Mouse (Mus musculus): ENCODE data around the gene Mrtfa. TPM values are rescaled to one million over a fixed set of nuclear protein-coding genes. Genes with fewer than 3 reads are reported as not detected.

Mrtfa gene
- total and polyA plus RNA-seq, 2 experiments from 2014 or later, result 22.6 to 32.1 TPM

GRCm38 (mm10) chr15:81191303-81191702 lies 746 bp upstream of the Mrtfa start:
- no peaks in the 10 kb centered on the region for H3K9me3 ChIP-seq (ENCODE audit: low read length)
- no peaks in the 10 kb centered on the region for H3K27me3 ChIP-seq (ENCODE audit: insufficient read depth, low read length)
- DNase-seq (ENCODE audit: low spot score) (no peak), ATAC-seq (no peak)
- no peaks in the 10 kb centered on the region for H3K36me3 ChIP-seq (ENCODE audit: insufficient read depth, low read length)
- peak overlapping the region; percentile 59 for H3K9ac ChIP-seq (replicated peaks; ENCODE audit: low read length)
- TF ChIP-seq CTCF (IDR thresholded peaks at IDR 0.05; ENCODE audit: low read depth), result no peak
- H3K4me2 ChIP-seq (ENCODE audit: low read depth, low read length), result peak overlapping the region; percentile 66
- peaks cover 9% of the 10 kb centered on the region; the same call in 1 of the 2 replicates for H3K4me1 ChIP-seq (ENCODE audit: insufficient read depth, low read length)
- 27% methylated on average over 9 of the region's 9 CpGs for WGBS
- H3K4me3 ChIP-seq (ENCODE audit: low read length), result peak overlapping the region; percentile 85
- H3K27ac ChIP-seq, result peak overlapping the region; percentile 62

- Histone ChIP-seq H3K27ac (peak overlapping the region; percentile 57), H3K9me3 (ENCODE audit: low read length) (no peaks in the 10 kb centered on the region), H3K4me3 (ENCODE audit: low read length) (peak overlapping the region; percentile 85), H3K4me2 (ENCODE audit: low read depth, low read length) (peak overlapping the region; percentile 68), H3K4me1 (ENCODE audit: insufficient read depth, low read length) (peaks cover 9% of the 10 kb centered on the region; the same call in 1 of the 2 replicates), H3K9ac (replicated peaks; ENCODE audit: low read length) (peak overlapping the region; percentile 73), H3K36me3 (ENCODE audit: insufficient read depth, low read length) (no peaks in the 10 kb centered on the region), H3K27me3 (ENCODE audit: insufficient read depth, low read length) (no peaks in the 10 kb centered on the region)
- TF ChIP-seq CTCF (IDR thresholded peaks at IDR 0.05; ENCODE audit: low read depth), result no peak
- ATAC-seq (no peak; the same call in 1 of the 2 replicates), DNase-seq (ENCODE audit: low spot score) (peak; percentile 46)
- WGBS, result under 1% methylated on average over 36 of the region's 46 CpGs
Measured at GRCm38 (mm10) chr15:81190011-81190629, 437 bp downstream of the Mrtfa start.

DNA sequence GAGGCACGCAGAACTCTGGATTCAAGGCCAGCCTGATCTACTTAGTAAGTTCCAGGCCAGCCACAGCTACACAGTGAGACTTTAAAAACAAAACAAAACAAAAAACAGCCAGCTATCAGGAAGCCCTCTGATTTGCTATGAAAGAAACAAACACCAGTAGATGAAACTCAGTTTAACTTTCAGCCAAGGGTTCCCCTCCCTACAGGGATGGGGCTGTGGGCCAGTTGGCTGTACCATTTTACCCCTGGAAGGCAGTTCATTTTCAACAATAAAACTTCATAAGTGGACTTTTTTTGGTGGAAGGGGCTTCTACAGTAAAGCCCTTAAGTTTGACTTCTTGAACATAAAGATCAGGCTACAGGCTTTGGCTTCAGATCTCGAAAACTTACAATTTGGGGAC lies 1.5 kb downstream of the Mrtfa start:
- Histone ChIP-seq H3K4me1 (ENCODE audit: insufficient read depth, low read length) (peaks cover 9% of the 10 kb centered on the region; the same call in 1 of the 2 replicates), H3K27ac (no peak overlapping the region), H3K9ac (replicated peaks; ENCODE audit: low read length) (peak overlapping the region; percentile 73; the same call in 1 of the 2 replicates), H3K27me3 (ENCODE audit: insufficient read depth, low read length) (no peaks in the 10 kb centered on the region), H3K4me3 (ENCODE audit: low read length) (peak overlapping the region; percentile 85), H3K36me3 (ENCODE audit: insufficient read depth, low read length) (no peaks in the 10 kb centered on the region), H3K4me2 (ENCODE audit: low read depth, low read length) (peak overlapping the region; percentile 68), H3K9me3 (ENCODE audit: low read length) (no peaks in the 10 kb centered on the region)
- ATAC-seq (no peak), DNase-seq (ENCODE audit: low spot score) (no peak)
- 91% methylated on average over 2 of the region's 2 CpGs for WGBS
- TF ChIP-seq CTCF (IDR thresholded peaks at IDR 0.05; ENCODE audit: low read depth), result no peak

DNA sequence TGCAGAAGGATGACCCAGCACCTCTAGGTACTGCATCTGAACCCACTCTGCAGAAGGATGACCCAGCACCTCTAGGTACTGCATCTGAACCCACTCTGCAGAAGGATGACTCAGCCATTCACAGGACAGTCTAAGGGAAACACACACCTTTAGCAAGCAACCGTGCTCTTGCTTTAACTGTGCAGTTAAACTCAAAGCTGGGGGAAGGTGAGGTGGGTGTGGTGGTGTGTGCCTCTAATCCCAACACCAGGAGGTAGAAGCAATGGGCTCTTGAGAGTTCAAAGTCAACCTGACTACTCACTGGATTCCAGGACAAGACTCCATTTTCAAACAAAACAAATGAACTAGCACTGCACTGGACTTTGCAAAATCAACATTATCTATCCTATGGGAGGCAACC lies 5.6 kb downstream of the Mrtfa start:
- WGBS, result 93% methylated on average over 1 of the region's 1 CpGs
- DNase-seq (ENCODE audit: low spot score) (no peak), ATAC-seq (no peak)
- H3K4me1 ChIP-seq (ENCODE audit: insufficient read depth, low read length), result peaks cover 9% of the 10 kb centered on the region; the same call in 1 of the 2 replicates
- H3K9ac ChIP-seq (replicated peaks; ENCODE audit: low read length), result no peak overlapping the region
- H3K27me3 ChIP-seq (ENCODE audit: insufficient read depth, low read length), result no peaks in the 10 kb centered on the region
- TF ChIP-seq CTCF (IDR thresholded peaks at IDR 0.05; ENCODE audit: low read depth), result no peak
- H3K4me2 ChIP-seq (ENCODE audit: low read depth, low read length), result no peak overlapping the region
- no peak overlapping the region for H3K4me3 ChIP-seq (ENCODE audit: low read length)
- no peak overlapping the region for H3K27ac ChIP-seq
- H3K36me3 ChIP-seq (ENCODE audit: insufficient read depth, low read length), result no peaks in the 10 kb centered on the region
- H3K9me3 ChIP-seq (ENCODE audit: low read length), result no peaks in the 10 kb centered on the region

GRCm38 (mm10) chr15:81181233-81181632 lies 9.3 kb downstream of the Mrtfa start:
- Histone ChIP-seq H3K27me3 (ENCODE audit: insufficient read depth, low read length) (no peaks in the 10 kb centered on the region), H3K4me1 (ENCODE audit: insufficient read depth, low read length) (no peaks in the 10 kb centered on the region), H3K4me2 (ENCODE audit: low read depth, low read length) (no peak overlapping the region), H3K9me3 (ENCODE audit: low read length) (no peaks in the 10 kb centered on the region), H3K27ac (no peak overlapping the region), H3K9ac (replicated peaks; ENCODE audit: low read length) (no peak overlapping the region), H3K4me3 (ENCODE audit: low read length) (no peak overlapping the region), H3K36me3 (ENCODE audit: insufficient read depth, low read length) (no peaks in the 10 kb centered on the region)
- ATAC-seq (no peak), DNase-seq (ENCODE audit: low spot score) (no peak)
- WGBS, result 52% methylated on average over 2 of the region's 2 CpGs
- no peak for TF ChIP-seq CTCF (IDR thresholded peaks at IDR 0.05; ENCODE audit: low read depth)

DNA sequence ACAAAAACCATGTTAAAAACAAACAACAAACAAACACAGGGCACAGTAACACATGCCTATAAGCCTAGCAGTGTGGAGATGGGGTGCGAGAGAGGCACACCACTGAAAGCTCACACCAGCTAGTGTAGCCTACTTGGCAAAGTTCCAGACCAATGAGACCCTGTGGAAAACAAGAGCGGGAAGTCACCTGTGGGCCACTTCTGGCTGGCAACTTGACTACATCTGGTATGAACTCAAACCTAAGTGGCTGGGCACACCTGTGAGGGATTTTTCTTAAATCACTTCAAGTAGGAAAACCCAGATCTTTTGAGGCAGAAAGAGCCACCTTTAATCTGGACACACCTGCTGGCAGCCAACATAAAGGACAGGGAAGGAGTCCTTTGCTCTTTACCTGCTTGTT lies 11.0 kb downstream of the Mrtfa start:
- H3K4me1 ChIP-seq (ENCODE audit: insufficient read depth, low read length), result no peaks in the 10 kb centered on the region
- DNase-seq (ENCODE audit: low spot score) (no peak), ATAC-seq (no peak)
- no peak overlapping the region for H3K9ac ChIP-seq (replicated peaks; ENCODE audit: low read length)
- H3K4me2 ChIP-seq (ENCODE audit: low read depth, low read length), result no peak overlapping the region
- 78% methylated on average over 2 of the region's 2 CpGs for WGBS
- no peaks in the 10 kb centered on the region for H3K27me3 ChIP-seq (ENCODE audit: insufficient read depth, low read length)
- no peaks in the 10 kb centered on the region for H3K9me3 ChIP-seq (ENCODE audit: low read length)
- no peak overlapping the region for H3K27ac ChIP-seq
- H3K4me3 ChIP-seq (ENCODE audit: low read length), result no peak overlapping the region
- no peaks in the 10 kb centered on the region for H3K36me3 ChIP-seq (ENCODE audit: insufficient read depth, low read length)
- no peak for TF ChIP-seq CTCF (IDR thresholded peaks at IDR 0.05; ENCODE audit: low read depth)

DNA sequence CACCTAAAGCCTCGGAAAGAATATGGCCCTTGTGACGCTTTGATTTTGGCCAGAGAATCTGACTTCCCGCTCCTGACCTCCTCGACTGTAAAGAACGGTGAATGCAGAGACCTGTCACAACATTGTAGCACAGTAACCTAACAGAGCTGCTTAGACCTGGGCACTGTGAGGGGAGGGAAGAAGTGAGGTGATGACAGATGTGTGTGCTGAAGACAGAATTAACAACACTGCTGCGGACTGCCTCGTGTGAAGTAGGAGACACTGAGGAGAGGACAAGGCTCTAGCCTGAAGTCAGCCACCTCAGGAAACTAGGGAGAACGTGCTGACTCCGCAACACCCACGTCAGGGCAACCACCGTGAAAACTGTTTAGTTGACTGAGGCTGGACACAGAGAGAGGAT lies 11.9 kb downstream of the Mrtfa start:
- H3K4me2 ChIP-seq (ENCODE audit: low read depth, low read length), result no peak overlapping the region
- 77% methylated on average over 11 of the region's 11 CpGs for WGBS
- ATAC-seq, result no peak

More for the DNA sequence above, 11.9 kb downstream of the Mrtfa start:
- Histone ChIP-seq H3K9me3 (ENCODE audit: low read length) (no peaks in the 10 kb centered on the region), H3K9ac (replicated peaks; ENCODE audit: low read length) (no peak overlapping the region), H3K4me3 (ENCODE audit: low read length) (no peak overlapping the region), H3K4me1 (ENCODE audit: insufficient read depth, low read length) (no peaks in the 10 kb centered on the region), H3K36me3 (ENCODE audit: insufficient read depth, low read length) (no peaks in the 10 kb centered on the region), H3K27ac (no peak overlapping the region), H3K27me3 (ENCODE audit: insufficient read depth, low read length) (no peaks in the 10 kb centered on the region)
- no peak for DNase-seq (ENCODE audit: low spot score)
- TF ChIP-seq CTCF (IDR thresholded peaks at IDR 0.05; ENCODE audit: low read depth), result no peak

Measured in hindbrain, postnatal 0 days (tissue).